Mouse (Mus musculus): ENCODE data around the gene Vezt. TPM values are rescaled to one million over a fixed set of nuclear protein-coding genes. Genes with fewer than 3 reads are reported as not detected.

The Vezt gene
- total RNA-seq (2021), result 10 to 100 TPM; 21.5 to 22.1 TPM
- long read RNA-seq, experiment 1, full-length matches to known transcripts, result 6 of 10 reads
- long read RNA-seq, experiment 1, partial matches to known transcripts, result 1 of 10 reads
- long read RNA-seq, experiment 1, other reads (novel, unspliced or antisense), result 3 of 10 reads
- long read RNA-seq, experiment 2, full-length matches to known transcripts, result 3 of 6 reads
- long read RNA-seq, experiment 2, partial matches to known transcripts, result 2 of 6 reads
- long read RNA-seq, experiment 2, other reads (novel, unspliced or antisense), result 1 of 6 reads

- peak; percentile 98 to 99 for DNase-seq (ENCODE audit: low spot score in 2 of 2)
Observed at GRCm38 (mm10) chr10:94035658-94036374, at the start of gene Vezt, which contains the start of gene Fgd6. TSS of gene Vezt (minus strand) at chr10:94035817. TSS of gene Fgd6 (plus strand) at chr10:94036001.

GRCm38 (mm10) chr10:94082040-94082734 is 46.6 kb upstream of the Vezt start:
- DNase-seq (ENCODE audit: low spot score in 2 of 2), result no peak

DNA sequence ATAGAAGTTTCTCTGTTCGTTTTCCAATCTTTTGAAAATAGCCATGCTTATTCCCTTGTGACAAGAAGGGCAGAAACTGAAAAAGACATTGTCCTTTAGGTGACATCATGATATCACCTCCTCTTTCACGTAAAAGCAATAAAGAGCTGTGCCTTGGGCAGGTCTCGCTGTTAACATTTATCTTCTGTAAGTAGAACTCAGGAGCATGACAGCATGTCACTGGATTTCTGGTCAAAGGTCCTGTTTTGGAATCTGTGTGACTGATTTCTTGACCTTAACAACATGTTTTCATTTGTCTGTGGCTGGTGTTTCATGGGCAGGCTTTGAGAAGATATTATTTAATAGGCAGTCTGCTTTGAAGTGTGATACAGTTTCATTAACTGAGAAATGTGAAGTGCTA is 45.1 kb upstream of the Vezt start:
- no peak for DNase-seq (ENCODE audit: low spot score in 2 of 2)

DNA sequence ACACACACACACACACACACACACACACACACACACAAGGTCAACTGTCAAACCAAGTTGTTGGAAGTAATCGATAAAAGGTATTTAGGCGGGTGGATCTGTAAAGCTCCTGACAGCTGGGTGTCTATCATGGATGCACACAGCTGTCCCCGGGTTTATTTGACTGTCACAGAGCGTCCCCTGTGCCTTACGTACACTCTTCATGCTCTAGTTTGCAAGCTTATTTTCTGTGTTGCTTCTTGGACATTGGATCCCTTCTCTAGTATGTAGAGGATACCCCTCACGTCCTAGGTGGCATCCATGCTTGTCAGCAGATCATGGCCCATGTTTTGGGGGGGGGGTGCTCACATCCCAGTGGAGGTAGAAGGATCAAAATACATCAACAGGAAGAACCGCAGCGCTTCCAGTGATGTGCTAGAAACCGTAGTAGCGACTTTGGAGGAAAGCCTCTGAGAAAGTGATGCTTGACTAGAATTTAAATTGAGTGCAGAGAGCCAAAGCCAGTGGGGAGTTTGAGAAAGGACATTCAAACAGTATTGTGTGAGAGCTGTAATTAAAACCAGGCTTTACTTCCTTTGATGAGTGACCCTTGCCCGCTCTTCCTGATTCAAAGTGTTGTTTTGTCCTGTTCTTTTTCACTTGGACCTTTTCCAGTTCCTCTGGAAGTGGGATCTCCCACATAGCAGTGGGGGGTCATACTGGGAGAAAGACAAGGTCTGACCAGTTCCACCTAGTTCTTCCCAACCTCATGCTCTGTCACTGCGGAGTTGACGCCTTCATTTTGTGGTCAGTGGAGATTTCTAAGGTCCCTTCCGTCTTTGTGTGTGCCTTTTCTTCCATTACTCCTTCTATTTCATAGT is 41.6 kb upstream of the Vezt start:
- DNase-seq (ENCODE audit: low spot score in 2 of 2), result no peak

DNA sequence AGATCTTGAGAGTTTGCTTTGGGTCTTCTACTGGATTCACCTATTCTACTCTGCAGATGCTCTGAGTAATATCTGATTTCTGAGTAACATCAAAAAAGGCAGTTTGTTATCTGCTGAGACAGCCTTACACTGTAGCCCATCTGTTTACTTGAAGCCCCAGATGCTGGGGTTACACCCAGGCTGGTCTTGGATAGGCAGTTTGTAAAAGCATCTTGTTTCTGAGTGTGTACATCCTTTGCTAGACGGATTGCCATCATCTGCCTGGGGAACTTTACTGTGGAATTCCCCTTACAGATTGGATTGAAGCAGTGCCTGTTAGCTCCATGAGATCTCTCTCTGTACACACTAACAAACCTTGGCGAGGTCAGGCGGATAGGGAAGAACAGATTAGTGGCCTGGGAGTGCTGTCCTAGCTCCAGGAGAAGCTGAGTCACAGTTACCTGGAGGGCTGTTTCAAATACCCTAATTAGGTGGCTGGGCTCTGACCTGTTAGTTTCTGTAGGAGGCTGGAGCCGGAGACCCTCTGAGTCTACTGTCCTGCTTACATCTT is 37.4 kb upstream of the Vezt start:
- DNase-seq (ENCODE audit: low spot score in 2 of 2), result no peak

GRCm38 (mm10) chr10:94072261-94072915 is 36.8 kb upstream of the Vezt start:
- no peak for DNase-seq (ENCODE audit: low spot score in 2 of 2)

DNA sequence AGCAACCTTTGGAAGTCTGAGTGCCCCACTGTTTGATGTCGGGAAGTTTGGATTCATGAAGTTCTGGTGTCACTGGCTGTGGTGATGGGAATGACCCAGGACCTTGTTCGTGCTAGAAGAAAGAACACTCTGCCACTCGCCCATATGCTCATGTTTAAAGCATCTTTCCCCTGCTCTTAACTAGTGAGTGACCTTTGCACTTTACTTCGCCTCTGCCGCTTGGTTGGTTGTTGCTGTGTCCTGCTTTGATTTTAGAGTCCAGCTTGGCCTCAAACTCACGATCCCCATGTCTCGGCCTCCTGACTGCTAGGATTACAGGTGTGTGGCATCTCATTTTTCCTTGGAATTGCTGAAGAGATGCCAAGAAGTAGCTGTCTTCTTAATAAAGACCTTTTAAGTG is 36.0 kb upstream of the Vezt start:
- no peak for DNase-seq (ENCODE audit: low spot score in 2 of 2)

GRCm38 (mm10) chr10:94068701-94069100 is 33.1 kb upstream of the Vezt start:
- no peak for DNase-seq (ENCODE audit: low spot score in 2 of 2)

DNA sequence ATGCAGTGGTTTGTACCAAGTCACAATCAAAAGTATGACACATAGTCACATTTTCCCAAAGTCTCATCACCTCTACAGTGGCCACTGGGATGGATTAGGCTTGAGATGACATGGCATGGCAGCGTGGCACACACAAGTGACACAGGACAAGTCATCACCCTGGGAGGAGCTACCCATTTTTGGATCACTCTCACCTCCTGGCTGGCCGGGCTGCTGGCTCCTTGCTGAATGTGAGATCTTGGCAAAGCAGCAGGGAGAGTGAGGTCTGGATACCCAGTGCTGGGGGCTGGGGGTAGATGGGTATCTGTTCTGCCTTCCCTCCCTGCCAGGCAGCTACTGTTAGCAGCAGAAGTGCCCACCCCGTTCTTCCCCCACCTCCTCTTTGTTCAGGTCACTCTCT is 31.3 kb upstream of the Vezt start:
- DNase-seq (ENCODE audit: low spot score in 2 of 2), result no peak

GRCm38 (mm10) chr10:94062357-94062756 is 26.7 kb upstream of the Vezt start:
- DNase-seq (ENCODE audit: low spot score in 2 of 2), result no peak

GRCm38 (mm10) chr10:94060190-94060589 is 24.6 kb upstream of the Vezt start:
- no peak for DNase-seq (ENCODE audit: low spot score in 2 of 2)

- no peak for DNase-seq (ENCODE audit: low spot score in 2 of 2)
Observed at GRCm38 (mm10) chr10:94059618-94060055, 24.0 kb upstream of the Vezt start.

DNA sequence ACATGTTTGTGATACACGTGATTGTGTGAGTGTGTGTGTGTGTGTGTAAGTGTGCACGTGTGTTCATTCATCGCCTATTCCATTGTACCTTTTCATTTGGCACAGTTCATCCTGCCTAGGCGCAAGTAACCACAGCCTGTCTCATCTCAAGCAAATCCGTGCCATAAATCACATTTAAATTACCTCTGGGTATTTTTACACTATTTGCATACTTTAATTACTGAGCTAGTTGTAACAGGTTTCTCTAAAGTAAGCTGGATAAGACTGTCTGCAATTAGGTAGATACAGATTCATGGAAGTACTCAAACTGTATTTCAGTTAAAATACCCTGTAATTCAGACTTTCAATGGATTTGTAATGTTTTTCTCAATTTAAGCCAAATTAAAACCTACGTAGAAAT is 20.9 kb upstream of the Vezt start:
- DNase-seq (ENCODE audit: low spot score in 2 of 2), result no peak

- DNase-seq (ENCODE audit: low spot score in 2 of 2), result no peak
Observed at GRCm38 (mm10) chr10:94050736-94051135, 15.1 kb upstream of the Vezt start.

GRCm38 (mm10) chr10:94049121-94049520 is 13.5 kb upstream of the Vezt start:
- no peak for DNase-seq (ENCODE audit: low spot score in 2 of 2)

DNA sequence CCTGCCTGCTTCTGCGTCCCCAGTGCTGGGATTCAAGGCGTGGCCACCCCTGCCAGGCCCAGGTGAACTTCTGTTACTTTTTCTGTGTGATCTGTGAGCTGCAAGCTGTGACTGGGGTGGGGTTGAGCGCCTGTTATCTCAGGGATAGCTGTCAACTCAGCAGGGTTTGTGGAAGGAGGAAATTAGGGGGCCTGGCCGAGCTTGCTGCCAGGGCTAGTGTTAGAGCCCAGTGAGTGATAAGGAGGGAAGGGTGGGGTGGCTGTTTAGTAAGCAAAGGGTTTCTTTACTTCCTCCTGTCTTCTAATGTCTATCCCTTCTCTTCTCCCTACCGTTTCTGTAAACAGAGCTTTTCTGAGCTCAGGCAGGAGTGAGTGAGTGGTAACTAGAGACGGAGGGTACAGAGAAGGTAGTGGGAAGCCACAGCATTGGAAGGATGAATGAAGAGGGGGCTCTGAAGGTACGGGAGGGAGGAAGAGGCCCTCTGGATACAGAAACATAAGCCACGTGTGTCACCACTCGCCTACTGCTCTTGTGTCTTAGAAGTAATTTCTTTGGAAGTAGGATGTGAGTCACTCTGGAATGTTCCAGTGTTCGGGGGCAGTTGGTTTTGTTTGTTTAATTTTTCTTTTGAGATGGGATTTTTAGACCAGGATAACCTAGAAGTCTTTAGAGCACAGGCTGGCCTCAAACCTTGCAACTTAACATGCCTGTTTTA is 12.4 kb upstream of the Vezt start:
- DNase-seq (ENCODE audit: low spot score in 2 of 2), result no peak

DNA sequence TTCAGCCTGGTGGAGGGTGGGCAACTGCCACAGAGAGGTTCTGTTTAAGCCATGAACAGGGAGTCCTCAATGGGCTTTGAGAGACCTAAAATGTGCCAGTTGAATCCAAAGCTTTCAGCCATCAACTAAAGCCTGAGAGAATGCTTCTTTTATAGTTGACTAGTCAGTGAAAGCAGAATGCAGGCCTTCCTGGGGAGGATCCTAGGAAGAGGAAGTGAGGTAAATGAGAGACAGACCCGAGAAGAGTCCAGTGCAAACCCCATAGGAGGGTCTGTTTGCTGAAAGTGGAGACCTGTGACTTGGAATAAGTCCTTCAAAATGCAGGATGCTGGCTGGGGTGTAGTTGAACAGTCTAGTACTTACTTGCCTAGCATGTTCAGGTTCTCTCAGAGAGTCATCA is 11.4 kb upstream of the Vezt start:
- DNase-seq (ENCODE audit: low spot score in 2 of 2), result no peak

- no peak for DNase-seq (ENCODE audit: low spot score in 2 of 2)
Observed at GRCm38 (mm10) chr10:94045301-94045700, 9.7 kb upstream of the Vezt start.

DNA sequence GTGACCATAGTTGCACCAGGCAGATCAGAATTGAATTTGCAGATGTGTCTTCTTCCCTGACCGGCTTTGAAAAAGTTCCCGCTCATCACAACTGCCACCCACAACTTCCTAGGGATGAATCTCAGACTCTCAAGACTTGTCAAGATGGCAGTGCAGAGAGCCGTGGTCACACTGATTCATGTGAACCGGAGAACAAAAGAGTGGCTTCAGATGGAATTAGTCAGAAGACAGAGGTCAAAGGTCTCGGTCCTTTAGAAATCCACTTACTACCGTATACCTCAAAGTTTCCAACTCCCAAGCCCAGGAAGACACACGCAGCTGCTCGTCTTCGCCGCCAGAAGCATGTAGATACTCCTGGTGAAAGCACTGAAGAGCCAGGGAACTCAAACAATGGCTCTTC is 8.3 kb upstream of the Vezt start:
- no peak for DNase-seq (ENCODE audit: low spot score in 2 of 2)
